Mouse (Mus musculus) c-Kit-negative CD71-positive TER-119-positive erythroid progenitor cells, embryonic 14.5 days (primary cell): Measurements from ENCODE around the gene Slc4a3.

ENCODE experiments used
- DNase-seq: peaks from one replicate; pipeline ENCODE4 v3.0.0-alpha.2; 2013; ENCODE audit warnings: low read depth, low spot score

Slc4a3 gene

DNA sequence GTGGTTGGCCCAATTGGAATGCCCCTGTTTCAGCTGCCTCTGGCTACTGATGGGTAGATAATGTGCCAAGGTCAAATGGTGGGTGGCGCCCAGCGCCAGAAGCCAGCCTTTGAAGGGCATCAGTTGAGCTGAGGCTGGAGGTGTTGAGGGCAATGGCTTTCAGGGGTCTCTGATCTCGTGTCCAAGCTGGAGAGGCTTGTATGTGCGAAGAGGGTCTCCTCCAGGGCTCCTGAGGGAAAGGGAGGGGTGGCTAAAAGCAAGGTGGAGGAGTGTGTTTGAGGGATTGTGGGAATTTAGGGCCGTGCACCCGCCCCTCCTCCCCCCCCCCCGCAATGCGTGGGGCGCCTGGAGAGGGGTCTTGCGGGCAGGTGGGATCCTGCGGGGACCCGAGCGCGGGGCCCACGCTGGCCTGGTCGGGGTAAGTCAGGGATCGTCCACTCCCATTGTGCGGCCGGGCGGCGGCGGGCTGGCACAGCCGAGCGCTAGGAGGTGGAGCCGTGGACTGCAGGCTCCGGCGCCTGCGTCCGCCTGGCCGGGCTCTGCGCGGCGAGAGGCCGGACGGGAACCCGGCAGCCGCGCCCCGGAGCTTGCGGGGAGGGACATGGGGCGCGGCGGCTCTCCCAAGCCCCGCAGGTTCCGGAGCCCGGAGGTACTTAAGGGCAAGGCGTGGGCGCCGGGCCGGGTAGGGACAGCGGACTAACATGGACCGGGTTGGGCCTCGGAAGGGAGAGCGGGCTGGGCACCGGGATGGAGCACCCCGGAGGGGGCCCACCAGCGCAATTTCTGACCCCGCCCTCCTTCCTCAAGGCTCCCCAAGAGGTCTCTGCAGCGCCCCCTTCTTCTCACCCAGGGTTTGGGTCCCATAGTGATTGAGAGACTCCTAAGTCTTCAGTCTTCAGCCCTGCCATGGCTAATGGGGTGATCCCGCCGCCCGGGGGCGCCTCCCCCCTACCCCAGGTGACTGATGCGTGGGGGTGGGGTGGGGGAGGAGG lies at the start of gene Slc4a3:
Slc4a3 (plus strand) TSS at position 302 of the 992 bp plus-strand sequence.
- no peak for DNase-seq

GRCm38 (mm10) chr1:75498897-75499296 lies 47.2 kb upstream of the Slc4a3 start:
- no peak for DNase-seq

- no peak for DNase-seq
Measured at GRCm38 (mm10) chr1:75499441-75499840, 46.6 kb upstream of the Slc4a3 start.

DNA sequence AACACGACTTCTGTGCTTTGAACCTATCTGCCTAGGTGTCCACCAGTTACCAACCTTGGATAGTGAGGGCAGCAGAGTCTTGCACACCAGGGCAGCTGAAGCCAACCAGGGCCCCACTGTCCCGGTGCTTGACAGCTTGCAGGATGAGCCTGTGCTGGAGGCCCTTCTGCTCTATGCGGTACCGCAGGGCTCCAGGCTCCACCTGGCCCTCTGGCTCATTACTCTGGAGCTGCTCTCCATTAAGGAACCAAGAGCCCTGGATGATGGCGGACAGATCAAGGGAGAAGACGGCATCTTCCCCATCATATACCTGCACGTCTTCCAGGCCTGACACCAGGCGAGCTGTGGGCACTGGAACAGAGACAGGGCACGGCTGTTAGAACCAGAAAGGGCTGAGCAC lies 44.2 kb upstream of the Slc4a3 start:
- no peak for DNase-seq

- no peak for DNase-seq
Measured at GRCm38 (mm10) chr1:75502945-75503650, 43.0 kb upstream of the Slc4a3 start.

- no peak for DNase-seq
Measured at GRCm38 (mm10) chr1:75503651-75503980, 42.5 kb upstream of the Slc4a3 start.

- no peak for DNase-seq
Measured at GRCm38 (mm10) chr1:75504256-75505045, 41.6 kb upstream of the Slc4a3 start.

DNA sequence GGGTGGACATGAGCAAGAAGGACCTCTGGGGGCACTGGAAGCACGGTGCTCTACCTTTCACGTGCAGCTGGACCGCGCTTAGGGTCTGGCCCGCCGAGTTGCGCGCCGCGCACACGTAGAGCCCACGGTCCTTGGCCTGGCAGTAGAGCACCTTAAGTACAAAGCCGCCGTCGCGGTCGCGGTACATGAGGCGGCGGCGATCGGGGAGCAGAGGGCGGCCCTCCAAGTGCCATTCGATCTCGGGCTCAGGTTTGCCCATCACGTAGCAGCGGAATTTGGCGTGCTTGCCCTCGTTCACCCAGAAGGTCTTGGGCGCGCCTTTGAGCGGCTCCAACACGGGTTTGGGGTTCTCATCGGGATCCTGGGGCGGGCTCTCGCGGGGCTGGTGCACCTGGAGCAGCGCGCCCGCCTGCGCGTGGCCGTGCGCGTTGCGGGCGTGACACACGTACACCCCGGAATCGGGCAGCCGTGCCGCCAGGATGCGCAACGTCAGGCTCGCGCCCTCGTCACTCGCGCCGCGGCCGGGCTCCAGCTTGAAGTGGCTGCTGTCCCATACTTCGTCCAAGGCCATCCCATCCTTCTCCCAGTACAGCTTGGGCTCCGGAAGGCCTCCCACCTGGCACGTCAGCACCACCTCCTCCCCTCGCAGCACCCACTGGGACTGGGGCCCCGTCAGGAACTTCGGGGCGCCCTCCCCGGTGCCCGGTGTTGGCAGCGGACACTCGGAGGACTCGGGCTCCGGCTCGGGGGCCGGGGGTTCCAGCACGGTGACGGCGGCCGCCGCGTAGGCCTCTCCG lies 40.7 kb upstream of the Slc4a3 start:
- DNase-seq = no peak

DNA sequence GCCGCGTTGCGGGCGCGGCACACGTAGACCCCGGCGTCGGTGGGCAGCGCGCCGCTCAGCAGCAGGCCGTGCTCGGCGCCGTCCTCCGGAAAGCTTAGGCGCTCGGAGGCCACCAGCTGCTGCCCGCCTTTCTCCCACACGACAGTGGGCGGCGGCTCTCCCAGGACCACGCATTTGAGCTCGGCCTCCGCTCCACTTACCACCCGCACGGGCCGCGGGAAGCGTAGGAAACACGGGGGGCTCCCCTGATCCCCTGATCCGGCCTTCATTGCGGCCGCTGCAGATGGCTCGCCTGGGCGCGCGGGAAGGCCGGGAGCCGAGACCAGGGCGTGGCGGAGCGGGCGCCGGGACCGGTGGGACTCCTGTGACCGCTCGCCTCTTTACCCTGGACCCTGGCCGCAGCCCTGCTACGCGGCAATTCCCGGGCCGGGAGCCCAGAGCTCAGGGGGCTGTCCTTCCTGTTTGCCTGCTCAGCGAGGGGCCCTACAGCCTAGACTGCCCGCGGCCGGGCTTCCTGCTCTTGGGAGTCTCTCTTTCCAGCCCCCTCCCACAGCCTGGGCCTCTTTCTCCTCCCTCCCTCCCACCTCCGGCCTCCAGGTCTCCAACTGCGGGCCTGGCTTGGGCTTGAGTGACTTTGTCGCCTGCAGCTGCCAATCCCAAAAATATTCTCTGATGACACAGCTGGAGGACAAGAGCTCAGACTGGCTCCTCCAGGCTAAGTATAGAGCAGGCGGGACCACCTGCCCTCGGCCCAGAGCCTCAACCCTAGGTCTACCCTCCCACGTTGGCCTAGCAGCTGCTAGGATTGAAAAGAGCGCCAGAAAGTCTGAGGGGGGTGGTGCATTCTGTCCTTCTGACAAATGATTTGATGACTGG lies 39.9 kb upstream of the Slc4a3 start, which contains the start of gene Obsl1:
Obsl1 (minus strand) TSS at position 497 of the 876 bp plus-strand sequence.
- no peak for DNase-seq

GRCm38 (mm10) chr1:75507006-75507405 lies 39.1 kb upstream of the Slc4a3 start, which contains the start of gene Inha:
Gene Inha (plus strand): TSS chr1:75507077.
- DNase-seq = no peak

- no peak for DNase-seq
Measured at GRCm38 (mm10) chr1:75509586-75509985, 36.5 kb upstream of the Slc4a3 start.

- DNase-seq = no peak
Measured at GRCm38 (mm10) chr1:75510154-75510553, 35.9 kb upstream of the Slc4a3 start.

DNA sequence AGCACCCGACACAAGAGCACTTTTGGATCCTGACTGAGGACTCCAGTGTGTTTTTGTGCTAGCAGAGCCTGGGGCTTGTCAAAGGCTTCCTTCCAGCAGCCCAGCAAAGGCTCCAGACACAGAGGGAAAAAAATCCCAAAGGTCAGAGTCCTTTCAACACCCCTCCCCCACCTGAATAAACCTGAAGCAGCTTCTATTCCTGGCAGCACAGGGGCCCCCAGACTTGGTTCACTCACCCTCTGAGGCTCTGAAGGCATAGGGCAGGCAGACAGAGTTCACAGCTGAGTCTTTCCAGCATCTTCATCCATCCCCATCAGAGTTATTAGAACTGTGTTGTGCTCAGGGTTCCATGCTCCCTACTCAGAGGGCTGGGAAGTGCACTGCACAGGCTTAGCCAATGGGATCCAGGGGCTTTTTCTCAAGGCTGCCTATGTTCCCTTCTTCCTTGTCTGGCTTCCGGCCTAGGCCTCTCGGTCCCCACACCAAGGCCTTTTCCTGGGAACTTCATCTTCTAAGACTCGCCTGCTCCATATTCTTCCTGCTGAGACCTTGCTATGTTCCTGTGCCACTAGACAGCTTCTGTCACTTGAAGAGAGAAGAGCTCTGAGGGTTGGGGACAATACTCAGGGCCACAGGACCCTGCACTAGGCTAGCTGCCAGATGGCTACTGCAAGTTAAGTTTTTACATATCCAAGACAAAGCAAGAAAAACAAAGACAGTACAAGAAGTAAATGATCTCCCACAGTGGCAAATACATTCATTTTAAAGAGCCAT lies 34.4 kb upstream of the Slc4a3 start:
- DNase-seq = no peak

- no peak for DNase-seq
Measured at GRCm38 (mm10) chr1:75512550-75512949, 33.5 kb upstream of the Slc4a3 start.

- no peak for DNase-seq
Measured at GRCm38 (mm10) chr1:75516703-75517380, 29.2 kb upstream of the Slc4a3 start.

DNA sequence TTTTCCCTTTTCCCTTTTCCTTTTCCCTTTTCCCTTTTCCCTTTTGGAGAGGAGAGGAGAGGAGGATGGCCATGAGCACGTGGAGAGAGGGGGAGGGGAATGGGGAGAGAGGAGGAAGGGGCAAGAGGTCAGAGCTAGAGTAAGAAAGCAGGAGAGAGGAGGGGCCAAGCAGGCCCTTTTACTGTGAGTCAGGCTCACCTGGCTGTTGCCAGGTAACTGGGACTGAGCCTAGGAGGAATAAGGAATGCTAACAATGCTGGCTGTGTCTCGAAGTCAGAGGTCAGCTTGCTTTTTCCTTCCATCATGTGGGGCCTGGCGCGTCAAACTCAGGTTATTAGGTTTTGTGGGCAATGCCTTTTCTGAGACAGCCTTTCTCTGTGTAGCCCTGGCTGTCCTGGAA lies 28.1 kb upstream of the Slc4a3 start:
- no peak for DNase-seq

- no peak for DNase-seq
Measured at GRCm38 (mm10) chr1:75518427-75518826, 27.6 kb upstream of the Slc4a3 start.

DNA sequence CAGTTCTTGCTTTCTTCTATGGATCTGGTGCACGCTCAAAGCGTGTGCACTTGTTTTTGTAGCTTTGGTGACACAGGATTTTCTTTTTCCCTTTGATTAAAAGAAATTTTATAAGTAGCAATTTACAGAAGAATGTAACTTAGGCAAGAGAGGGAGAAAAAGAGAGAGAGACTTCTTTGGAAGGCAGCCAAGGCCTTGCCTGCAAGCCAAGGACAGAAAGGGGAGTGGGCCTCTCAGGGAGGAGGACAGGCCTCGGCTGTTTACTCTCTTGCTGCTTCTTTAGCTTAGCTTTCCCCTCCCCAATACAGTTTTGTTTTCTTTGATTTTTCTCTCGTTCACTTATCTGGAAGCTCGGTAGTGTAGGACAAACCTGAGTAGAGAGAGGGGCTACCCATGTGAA lies 26.5 kb upstream of the Slc4a3 start:
- DNase-seq = no peak
